ENCODE assay signal across 27 mouse cellular contexts in the genomic region with DNA sequence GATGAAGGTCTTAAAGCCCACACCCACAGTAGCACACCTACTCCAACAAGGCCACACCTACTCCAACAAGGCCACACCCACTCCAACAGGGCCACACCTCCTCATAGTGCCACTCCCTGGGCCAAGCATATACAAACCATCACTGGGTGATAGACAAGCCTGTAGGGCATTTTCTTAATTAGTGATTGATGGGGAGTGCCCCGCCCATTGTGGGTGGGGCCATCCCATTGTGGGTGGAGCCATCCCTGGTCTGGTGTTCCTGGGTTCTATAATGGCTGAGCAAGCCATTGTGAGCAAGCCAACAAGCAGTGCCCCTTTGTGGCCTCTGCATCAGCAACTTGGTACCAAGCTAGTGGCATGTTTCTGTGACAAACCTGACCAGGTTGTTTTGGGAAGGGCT.
"Had no signal": no experiment of that assay in that cellular context is flagged by ENCODE, and none has a peak within 500 bp of the region (broad histone marks: within the 10 kb centered on the region; RNA-seq: fewer than 3 reads in every experiment).

No protein-coding gene starts in this region.

- H3K27me3 ChIP-seq: embryonic facial prominence, embryonic 12.5 days; embryonic facial prominence, embryonic 13.5 days; embryonic facial prominence, embryonic 15.5 days; forebrain, embryonic 12.5 days; forebrain, embryonic 15.5 days had no signal

- H3K27ac ChIP-seq: embryonic facial prominence, embryonic 10.5 days; embryonic facial prominence, embryonic 12.5 days; embryonic facial prominence, embryonic 13.5 days; embryonic facial prominence, embryonic 15.5 days; forebrain, embryonic 12.5 days; forebrain, embryonic 13.5 days; forebrain, embryonic 15.5 days; gastrocnemius, adult 2 months; heart, adult 2 months had no signal

- H3K36me3 ChIP-seq: embryonic facial prominence, embryonic 10.5 days; embryonic facial prominence, embryonic 12.5 days; embryonic facial prominence, embryonic 13.5 days; embryonic facial prominence, embryonic 15.5 days; forebrain, embryonic 10.5 days; forebrain, embryonic 12.5 days; forebrain, embryonic 15.5 days had no signal

- H3K9ac ChIP-seq: embryonic facial prominence, embryonic 12.5 days; embryonic facial prominence, embryonic 13.5 days; embryonic facial prominence, embryonic 15.5 days; forebrain, embryonic 12.5 days; forebrain, embryonic 13.5 days; forebrain, embryonic 15.5 days; forebrain, postnatal 0 days had no signal

- H3K4me1 ChIP-seq: embryonic facial prominence, embryonic 12.5 days; embryonic facial prominence, embryonic 13.5 days; embryonic facial prominence, embryonic 15.5 days; forebrain, embryonic 13.5 days; forebrain, embryonic 15.5 days had no signal

- H3K9me3 ChIP-seq: embryonic facial prominence, embryonic 12.5 days; embryonic facial prominence, embryonic 13.5 days; embryonic facial prominence, embryonic 15.5 days; forebrain, embryonic 10.5 days; forebrain, embryonic 12.5 days; forebrain, embryonic 13.5 days; forebrain, embryonic 15.5 days had no signal

- H3K4me3 ChIP-seq: embryonic facial prominence, embryonic 10.5 days; embryonic facial prominence, embryonic 12.5 days; embryonic facial prominence, embryonic 13.5 days; embryonic facial prominence, embryonic 15.5 days; erythroblast, embryonic 14.5 days; forebrain, embryonic 10.5 days; forebrain, embryonic 12.5 days; forebrain, embryonic 13.5 days; forebrain, embryonic 15.5 days; gastrocnemius, adult 2 months; heart, adult 2 months had no signal

- DNase-seq: cerebellum, adult 9-10 months; cerebellum, adult 9-11 months; cerebellum, postnatal 10 days; cerebellum, postnatal 14 days; cerebellum, postnatal 25 days; cerebellum, postnatal 36 days; embryo, embryonic 11 days; forebrain, postnatal 0 days; gastrocnemius, adult 2 months; gastrocnemius, postnatal 10 days; gastrocnemius, postnatal 14 days; gastrocnemius, postnatal 25 days; gastrocnemius, postnatal 36 days; heart, adult 11 months; heart, adult 18-20 months; heart, adult 2 months had no signal

- H3K4me2 ChIP-seq: embryonic facial prominence, embryonic 12.5 days; embryonic facial prominence, embryonic 13.5 days; embryonic facial prominence, embryonic 15.5 days; forebrain, embryonic 12.5 days; forebrain, embryonic 13.5 days; forebrain, embryonic 15.5 days had no signal

- ATAC-seq: forebrain, embryonic 13.5 days; forebrain, embryonic 14.5 days; forebrain, embryonic 15.5 days; forebrain, embryonic 16.5 days; forebrain, postnatal 0 days had no signal
